ENCODE assay signal across 32 mouse cellular contexts in genomic region chr6:126783056-126783455, GRCm38 (mm10). TPM values are rescaled to one million over a fixed set of nuclear protein-coding genes. Genes with fewer than 3 reads are reported as not detected.
"Had no signal": no experiment of that assay in that cellular context is flagged by ENCODE, and none has a peak within 500 bp of the region (broad histone marks: within the 10 kb centered on the region; RNA-seq: fewer than 3 reads in every experiment).

No protein-coding gene starts in this region.

- H3K27ac ChIP-seq: heart, embryonic 15.5 days; hindbrain, embryonic 10.5 days; hindbrain, embryonic 12.5 days; hindbrain, embryonic 13.5 days; hindbrain, embryonic 14.5 days; hindbrain, embryonic 15.5 days; hindbrain, postnatal 0 days; intestine, embryonic 15.5 days; kidney, embryonic 15.5 days; kidney, postnatal 0 days; layer of hippocampus, adult 2 months; left cerebral cortex, adult 2 months had no signal

- H3K4me1 ChIP-seq: hindbrain, embryonic 10.5 days; hindbrain, embryonic 12.5 days; hindbrain, embryonic 13.5 days; hindbrain, embryonic 15.5 days; intestine, embryonic 15.5 days; kidney, embryonic 15.5 days had no signal

- H3K27me3 ChIP-seq: heart, embryonic 15.5 days; hindbrain, embryonic 12.5 days; hindbrain, embryonic 13.5 days; hindbrain, embryonic 15.5 days; intestine, embryonic 15.5 days had no signal

- ATAC-seq: hindbrain, embryonic 16.5 days; hindbrain, postnatal 0 days; inflammation-experienced regulatory T-cells, adult 6 months; intestine, embryonic 15.5 days; intestine, embryonic 16.5 days; intestine, postnatal 0 days had no signal

- H3K4me3 ChIP-seq: heart, embryonic 15.5 days; hindbrain, embryonic 10.5 days; hindbrain, embryonic 12.5 days; hindbrain, embryonic 13.5 days; hindbrain, embryonic 15.5 days; intestine, embryonic 15.5 days; kidney, embryonic 15.5 days; layer of hippocampus, adult 2 months; left cerebral cortex, adult 2 months had no signal

- DNase-seq: heart, postnatal 10 days; heart, postnatal 14 days; heart, postnatal 36 days; heart, postnatal 4 days; kidney, adult 11 months; kidney, adult 18-20 months; kidney, adult 2 months; kidney, adult 8-10 months; kidney, adult 9 months; kidney, postnatal 10 days; kidney, postnatal 14 days; kidney, postnatal 25 days; kidney, postnatal 36 days; kidney, postnatal 4 days; layer of hippocampus, adult 9-11 months; layer of hippocampus, postnatal 36 days had no signal

RNA-seq across cellular contexts. Expression of gene Kcna6, which starts 42.6 kb away (rescaled TPM):
- polyA plus RNA-seq: inflammation-experienced regulatory T-cells, adult 6 months had no signal
